Mouse (Mus musculus) heart, embryonic 11.5 days (tissue): ENCODE measurements around the gene Hist1h3c. TPM values are rescaled to one million over a fixed set of nuclear protein-coding genes. Genes with fewer than 3 reads are reported as not detected.
"Not testable (repeated sequence)": the region's sequence is repeated elsewhere in the genome, so short reads cannot be mapped to it uniquely, and the experiment has no call there.

Experiments used
- ATAC-seq: fragments of 200-750 bp; cut with Nextera tagmentation; replicated peaks from 2 replicates; pipeline ENCODE4 v1.8.0; 2017; ENCODE audit warnings: moderate library complexity; ENCODE audit not compliant: insufficient number of reproducible peaks, low FRiP score, low TSS enrichment
- H3K27ac ChIP-seq: fragments of 300-500 bp; sonication (generic); 2 replicates; pipeline ENCODE4 v1.5.1; 2014; ENCODE audit warnings: mild to moderate bottlenecking, low read depth, low read length
- H3K27me3 ChIP-seq: fragments of 300-500 bp; sonication (generic); 2 replicates; pipeline ENCODE4 v1.6.1; 2014; ENCODE audit warnings: mild to moderate bottlenecking, low read length, mixed read lengths; ENCODE audit not compliant: control insufficient read depth, insufficient read depth
- H3K36me3 ChIP-seq: fragments of 300-500 bp; sonication (generic); 2 replicates; pipeline ENCODE4 v1.6.1; 2014; ENCODE audit warnings: mild to moderate bottlenecking, low read length, moderate library complexity, mixed read lengths; ENCODE audit not compliant: control insufficient read depth, insufficient read depth
- H3K4me1 ChIP-seq: fragments of 300-500 bp; sonication (generic); 2 replicates; pipeline ENCODE4 v1.6.1; 2014; ENCODE audit warnings: low read length; ENCODE audit not compliant: control insufficient read depth, insufficient read depth
- H3K4me2 ChIP-seq: fragments of 300-500 bp; sonication (generic); 2 replicates; pipeline ENCODE4 v1.6.1; 2014; ENCODE audit warnings: mild to moderate bottlenecking, moderate library complexity
- H3K4me3 ChIP-seq: fragments of 300-500 bp; sonication (generic); 2 replicates; pipeline ENCODE4 v1.5.1; 2014; ENCODE audit warnings: low read depth, low read length
- H3K9ac ChIP-seq: fragments of 300-500 bp; sonication (generic); 2 replicates; pipeline ENCODE4 v1.6.1; 2014; ENCODE audit warnings: mild to moderate bottlenecking, low read depth, low read length, moderate library complexity
- H3K9me3 ChIP-seq: fragments of 300-500 bp; sonication (generic); replicated peaks from 2 replicates; pipeline ENCODE4 v1.6.1; 2016; ENCODE audit warnings: low read length; ENCODE audit not compliant: control insufficient read depth
- WGBS: fragments of 180-500 bp; shearing (Covaris S2); extraction: QIAGEN DNeasy Blood & Tissue Kit; methylation state at CpG from one replicate; pipeline ENCODE4 v1.1.7; 2014; ENCODE audit not compliant: insufficient replicate concordance; 5-methylcytosine and 5-hydroxymethylcytosine counted together
- polyA plus RNA-seq: library from polyadenylated mRNA; unstranded; fragments of >200 nt; fragmentation: Nextera tagmentation; extraction: Ambion mirVana; gene quantifications from 2 replicates; pipeline ENCODE4 v1.2.1, GENCODE M21; 2014

The Hist1h3c gene
- polyA plus RNA-seq, 1 experiment from 2014 or later = 4.1 TPM

GRCm38 (mm10) chr13:23752067-23752741, 6.8 kb upstream of the Hist1h3c start, which contains the start of gene Hist1h3b:
Gene Hist1h3b (plus strand): TSS chr13:23752267.
- not testable (repeated sequence) for H3K4me1 ChIP-seq, H3K27me3 ChIP-seq, H3K9me3 ChIP-seq, H3K36me3 ChIP-seq
- H3K9ac ChIP-seq = peak within 1 kb of the TSS; percentile 75
- peak within 1 kb of the TSS; percentile 66 for H3K4me2 ChIP-seq
- H3K4me3 ChIP-seq = peak within 1 kb of the TSS; percentile 43
- peak within 1 kb of the TSS; percentile 95 for H3K27ac ChIP-seq
- 0% methylated on average over 17 of the region's 47 CpGs for WGBS
- peak; percentile 83 for ATAC-seq

- no peaks in the 10 kb centered on the region for H3K27me3 ChIP-seq
- ATAC-seq = no peak
- H3K9me3 ChIP-seq = no peaks in the 10 kb centered on the region
- H3K36me3 ChIP-seq = no peaks in the 10 kb centered on the region
- H3K9ac ChIP-seq = peak overlapping the region; percentile 74; the same call in 1 of the 2 replicates
- peak overlapping the region; percentile 95 for H3K27ac ChIP-seq
- peak overlapping the region; percentile 43 for H3K4me3 ChIP-seq
- 3% methylated on average over 11 of the region's 11 CpGs for WGBS
- peak overlapping the region; percentile 66 for H3K4me2 ChIP-seq
- H3K4me1 ChIP-seq = peaks cover 5% of the 10 kb centered on the region
These were observed 6.1 kb upstream of the Hist1h3c start for GRCm38 (mm10) chr13:23751478-23751956.

GRCm38 (mm10) chr13:23750839-23751477, 5.6 kb upstream of the Hist1h3c start, which contains the start of gene Hist1h2ab:
Gene Hist1h2ab (plus strand): TSS chr13:23751126.
- H3K9ac ChIP-seq = peak within 1 kb of the TSS; percentile 74; the same call in 1 of the 2 replicates
- H3K9me3 ChIP-seq, H3K4me1 ChIP-seq, H3K27me3 ChIP-seq, H3K36me3 ChIP-seq: not testable (repeated sequence)
- peak within 1 kb of the TSS; percentile 43 for H3K4me3 ChIP-seq
- peak within 1 kb of the TSS; percentile 95 for H3K27ac ChIP-seq
- WGBS = 1% methylated on average over 25 of the region's 47 CpGs
- 0 out of 2 replicates have a peak, but pooled peaks have one; percentile 27 for ATAC-seq
- peak within 1 kb of the TSS; percentile 66 for H3K4me2 ChIP-seq

GRCm38 (mm10) chr13:23749563-23750121, 4.2 kb upstream of the Hist1h3c start:
- WGBS = 87% methylated on average over 5 of the region's 5 CpGs
- Histone ChIP-seq H3K27ac (peak overlapping the region; percentile 46; the same call in 1 of the 2 replicates), H3K9me3 (no peaks in the 10 kb centered on the region)

GRCm38 (mm10) chr13:23747892-23748288, 2.5 kb upstream of the Hist1h3c start:
- Histone ChIP-seq H3K4me3 (no peak overlapping the region), H3K9ac (peak overlapping the region; percentile 70), H3K4me2 (peak overlapping the region; percentile 71), H3K27ac (peak overlapping the region; percentile 100), H3K4me1 (peaks cover 5% of the 10 kb centered on the region), H3K27me3 (no peaks in the 10 kb centered on the region), H3K36me3 (no peaks in the 10 kb centered on the region), H3K9me3 (no peaks in the 10 kb centered on the region)
- no peak for ATAC-seq
- WGBS = 12% methylated on average over 4 of the region's 4 CpGs

More at GRCm38 (mm10) chr13:23749563-23750121, 4.2 kb upstream of the Hist1h3c start:
- no peaks in the 10 kb centered on the region for H3K36me3 ChIP-seq
- peaks cover 5% of the 10 kb centered on the region for H3K4me1 ChIP-seq
- H3K4me2 ChIP-seq = no peak overlapping the region
- ATAC-seq = no peak
- H3K27me3 ChIP-seq = no peaks in the 10 kb centered on the region
- no peak overlapping the region for H3K4me3 ChIP-seq
- H3K9ac ChIP-seq = no peak overlapping the region

- Histone ChIP-seq H3K4me1 (peaks cover 5% of the 10 kb centered on the region), H3K4me2 (peak overlapping the region; percentile 71), H3K27me3 (no peaks in the 10 kb centered on the region), H3K36me3 (no peaks in the 10 kb centered on the region), H3K27ac (peak overlapping the region; percentile 100), H3K4me3 (peak overlapping the region; percentile 37), H3K9ac (peak overlapping the region; percentile 80), H3K9me3 (no peaks in the 10 kb centered on the region)
- WGBS = 5% methylated on average over 10 of the region's 13 CpGs
- ATAC-seq = no peak
These were observed 1.9 kb upstream of the Hist1h3c start for GRCm38 (mm10) chr13:23747081-23747891.

GRCm38 (mm10) chr13:23746201-23747080, 1.0 kb upstream of the Hist1h3c start, which contains the start of gene Hist1h2bb:
Gene Hist1h2bb (plus strand): TSS chr13:23746734.
- not testable (repeated sequence) for H3K4me1 ChIP-seq, H3K36me3 ChIP-seq, H3K27me3 ChIP-seq, H3K9me3 ChIP-seq
- peak within 1 kb of the TSS; percentile 100 for H3K27ac ChIP-seq
- H3K4me2 ChIP-seq = peak within 1 kb of the TSS; percentile 71
- peak within 1 kb of the TSS; percentile 37 for H3K4me3 ChIP-seq
- peak within 1 kb of the TSS; percentile 80 for H3K9ac ChIP-seq
- under 1% methylated on average over 39 of the region's 58 CpGs for WGBS
- ATAC-seq = peak; percentile 88
